Mouse (Mus musculus) forebrain, embryonic 10.5 days (tissue): ENCODE data around the gene Abcc10. TPM values are rescaled to one million over a fixed set of nuclear protein-coding genes. Genes with fewer than 3 reads are reported as not detected.

Experiments
- DNase-seq: peaks from one replicate; pipeline ENCODE4 v3.0.0-alpha.2; 2017; ENCODE audit warnings: low spot score; ENCODE audit errors: extremely low spot score
- H3K27ac ChIP-seq: fragments of 300-500 bp; sonication (generic); 2 replicates; pipeline ENCODE4 v1.5.1; 2016; ENCODE audit warnings: mild to moderate bottlenecking
- H3K27me3 ChIP-seq: fragments of 300-500 bp; sonication (generic); 2 replicates; pipeline ENCODE4 v1.6.1; 2016; ENCODE audit warnings: mild to moderate bottlenecking; ENCODE audit not compliant: poor library complexity, severe bottlenecking
- H3K36me3 ChIP-seq: fragments of 300-500 bp; sonication (generic); replicated peaks from 2 replicates; pipeline ENCODE4 v1.6.1; 2016; ENCODE audit warnings: mild to moderate bottlenecking, moderate library complexity
- H3K4me1 ChIP-seq: fragments of 300-500 bp; sonication (generic); 2 replicates; pipeline ENCODE4 v1.6.1; 2016
- H3K4me3 ChIP-seq: fragments of 300-500 bp; sonication (generic); 2 replicates; pipeline ENCODE4 v1.5.1; 2016; ENCODE audit warnings: mild to moderate bottlenecking, moderate library complexity
- H3K9me3 ChIP-seq: fragments of 300-500 bp; sonication (generic); 2 replicates; pipeline ENCODE4 v1.6.1; 2016; ENCODE audit warnings: mild to moderate bottlenecking, moderate library complexity
- WGBS: fragments of 180-500 bp; shearing (Covaris S2); methylation state at CpG from one replicate; pipeline ENCODE4 v1.1.7; 2016; 5-methylcytosine and 5-hydroxymethylcytosine counted together
- polyA plus RNA-seq: library from polyadenylated mRNA; unstranded; fragments of >200 nt; fragmentation: Nextera tagmentation; extraction: Ambion mirVana; gene quantifications from 2 replicates; pipeline ENCODE4 v1.2.1, GENCODE M21; 2016

Abcc10 gene
- polyA plus RNA-seq, 1 experiment from 2014 or later, result 5.8 TPM

DNA sequence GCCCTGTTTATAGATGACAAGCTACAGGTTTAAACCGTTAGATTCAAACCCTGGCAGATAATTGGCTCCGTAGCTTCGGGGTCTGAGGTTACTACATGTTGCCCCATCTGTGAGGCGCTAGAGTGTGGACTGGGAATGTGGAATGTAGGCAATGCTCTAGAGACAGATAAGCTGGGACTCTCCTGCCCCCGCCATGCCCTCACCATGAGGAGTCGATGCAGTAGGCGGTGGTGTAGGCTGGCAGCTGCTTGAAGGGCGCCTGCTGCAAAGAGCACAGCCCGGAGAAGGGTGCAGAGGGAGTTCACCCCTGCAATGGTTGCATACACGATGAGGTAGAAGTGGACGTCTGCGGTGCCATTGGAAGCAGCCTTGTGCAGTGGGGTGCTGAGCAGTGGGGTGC is 18.3 kb downstream of the Abcc10 start:
- H3K27ac ChIP-seq, result no peak overlapping the region
- WGBS, result 86% methylated on average over 12 of the region's 12 CpGs
- H3K27me3 ChIP-seq, result no peaks in the 10 kb centered on the region
- no peaks in the 10 kb centered on the region for H3K4me1 ChIP-seq
- DNase-seq, result no peak
- H3K9me3 ChIP-seq, result no peaks in the 10 kb centered on the region
- H3K36me3 ChIP-seq, result no peaks in the 10 kb centered on the region
- no peak overlapping the region for H3K4me3 ChIP-seq

DNA sequence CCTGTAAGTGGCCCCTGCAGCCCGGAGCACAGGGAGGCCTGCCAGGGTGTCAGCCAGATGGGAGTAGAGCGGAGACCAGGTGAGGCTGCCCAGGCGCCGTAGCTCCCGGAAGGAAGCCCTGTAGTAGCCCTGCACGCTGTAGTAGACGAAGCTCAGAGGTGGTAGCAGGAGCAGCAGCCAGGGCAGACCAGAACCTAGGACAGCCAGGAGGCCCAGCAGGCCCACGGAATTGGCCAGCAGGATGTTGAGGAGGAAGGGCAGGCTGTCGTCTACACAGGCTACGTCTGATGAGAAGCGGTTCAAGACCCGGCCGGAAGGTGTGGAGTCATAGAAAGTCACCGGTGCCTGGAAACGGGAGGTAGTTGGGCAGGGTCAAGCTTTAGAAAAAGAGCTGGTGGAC is 21.2 kb downstream of the Abcc10 start:
- DNase-seq, result no peak
- Histone ChIP-seq H3K36me3 (peaks cover 4% of the 10 kb centered on the region; the same call in 1 of the 2 replicates), H3K27me3 (no peaks in the 10 kb centered on the region; the same call in 1 of the 2 replicates), H3K9me3 (no peaks in the 10 kb centered on the region), H3K27ac (no peak overlapping the region), H3K4me1 (peaks cover 3% of the 10 kb centered on the region; the same call in 1 of the 2 replicates), H3K4me3 (no peak overlapping the region)
- WGBS, result 94% methylated on average over 15 of the region's 15 CpGs

DNA sequence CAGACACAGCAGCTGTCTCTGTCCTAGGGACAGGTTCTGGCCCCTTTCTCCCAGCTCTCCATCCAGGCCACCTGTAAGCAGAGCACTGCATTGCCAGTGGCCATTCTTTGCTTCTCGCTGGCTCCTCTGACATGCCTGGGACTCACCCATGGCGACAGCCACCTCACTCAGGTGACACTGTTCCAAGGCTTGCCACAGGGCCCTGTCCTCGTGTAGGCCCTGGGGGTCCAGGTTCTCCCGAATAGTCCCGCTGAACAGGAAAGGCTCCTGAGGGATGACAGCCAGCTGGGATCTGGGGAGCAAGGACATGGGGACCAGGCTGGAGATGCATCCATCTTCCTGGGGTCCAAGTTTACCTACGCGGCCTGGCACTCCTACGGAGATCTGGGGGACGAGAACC is 24.0 kb downstream of the Abcc10 start:
- no peak overlapping the region for H3K27ac ChIP-seq
- H3K4me3 ChIP-seq, result no peak overlapping the region
- H3K36me3 ChIP-seq, result peaks cover 4% of the 10 kb centered on the region; the same call in 1 of the 2 replicates
- peaks cover 18% of the 10 kb centered on the region for H3K27me3 ChIP-seq
- H3K4me1 ChIP-seq, result peaks cover 6% of the 10 kb centered on the region
- H3K9me3 ChIP-seq, result no peaks in the 10 kb centered on the region
- DNase-seq, result no peak
- WGBS, result 93% methylated on average over 9 of the region's 9 CpGs

DNA sequence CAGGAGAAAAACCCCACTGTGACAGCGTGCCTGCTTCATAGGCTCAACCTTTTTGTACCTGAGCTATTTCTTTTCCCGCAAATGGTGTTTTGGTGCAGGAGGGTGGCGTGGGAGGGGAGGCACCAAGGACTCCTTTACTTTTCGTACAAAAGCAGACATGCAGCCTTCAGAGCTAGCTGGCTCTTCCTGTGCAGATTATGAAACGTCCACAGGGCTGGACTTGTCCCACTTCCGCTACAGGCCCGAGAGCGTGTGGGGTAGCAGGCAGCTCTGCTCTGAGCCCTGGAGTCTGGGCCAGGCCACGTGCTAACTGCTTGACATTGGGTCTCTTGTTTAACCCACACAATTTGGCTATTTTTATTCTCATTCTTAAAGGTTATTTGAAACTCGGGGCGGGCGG is 26.3 kb downstream of the Abcc10 start:
- Histone ChIP-seq H3K27ac (no peak overlapping the region), H3K36me3 (peaks cover 4% of the 10 kb centered on the region; the same call in 1 of the 2 replicates), H3K4me3 (no peak overlapping the region), H3K27me3 (peaks cover 41% of the 10 kb centered on the region), H3K4me1 (peaks cover 29% of the 10 kb centered on the region), H3K9me3 (no peaks in the 10 kb centered on the region)
- 81% methylated on average over 12 of the region's 12 CpGs for WGBS
- DNase-seq, result no peak

DNA sequence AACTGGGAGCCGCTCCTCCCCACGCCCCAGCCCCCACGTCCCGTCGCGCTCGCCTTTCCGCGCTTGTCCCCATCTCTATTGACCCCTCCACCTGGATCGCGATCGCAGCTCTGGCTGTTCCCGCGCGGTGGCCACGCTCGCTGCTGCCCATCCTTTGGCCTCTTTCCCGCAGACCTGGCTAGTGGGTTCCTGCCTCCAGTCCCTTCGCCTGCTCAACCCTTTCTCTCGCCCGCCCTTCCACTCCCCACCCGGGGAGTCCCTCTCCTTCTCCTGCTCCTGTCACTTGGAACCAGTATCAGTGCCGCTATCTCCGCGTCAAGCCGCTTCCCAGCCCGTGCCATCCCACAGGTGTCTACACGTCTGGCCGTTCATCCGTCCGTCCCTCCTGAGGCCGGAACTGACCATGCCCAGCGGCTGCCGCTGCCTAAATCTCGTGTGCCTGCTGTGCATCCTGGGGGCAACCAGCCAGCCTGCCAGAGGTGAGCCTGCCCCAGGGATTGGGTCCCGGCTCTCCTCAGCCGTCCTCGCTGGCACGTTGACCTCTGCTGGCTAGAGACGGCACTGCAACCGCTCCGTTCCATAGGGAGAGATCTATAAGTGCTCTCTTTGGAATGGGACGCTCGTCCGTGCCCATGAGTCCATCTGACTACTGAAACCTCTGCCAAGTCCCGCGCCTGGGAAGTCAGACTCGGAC is 29.8 kb downstream of the Abcc10 start:
- DNase-seq, result peak; percentile 91
- peaks cover 26% of the 10 kb centered on the region for H3K4me1 ChIP-seq
- H3K27ac ChIP-seq, result peak overlapping the region; percentile 40; the same call in 1 of the 2 replicates
- no peaks in the 10 kb centered on the region for H3K36me3 ChIP-seq
- H3K9me3 ChIP-seq, result no peaks in the 10 kb centered on the region
- H3K4me3 ChIP-seq, result peak overlapping the region; percentile 68
- 1% methylated on average over 48 of the region's 48 CpGs for WGBS
- H3K27me3 ChIP-seq, result peaks cover 76% of the 10 kb centered on the region

DNA sequence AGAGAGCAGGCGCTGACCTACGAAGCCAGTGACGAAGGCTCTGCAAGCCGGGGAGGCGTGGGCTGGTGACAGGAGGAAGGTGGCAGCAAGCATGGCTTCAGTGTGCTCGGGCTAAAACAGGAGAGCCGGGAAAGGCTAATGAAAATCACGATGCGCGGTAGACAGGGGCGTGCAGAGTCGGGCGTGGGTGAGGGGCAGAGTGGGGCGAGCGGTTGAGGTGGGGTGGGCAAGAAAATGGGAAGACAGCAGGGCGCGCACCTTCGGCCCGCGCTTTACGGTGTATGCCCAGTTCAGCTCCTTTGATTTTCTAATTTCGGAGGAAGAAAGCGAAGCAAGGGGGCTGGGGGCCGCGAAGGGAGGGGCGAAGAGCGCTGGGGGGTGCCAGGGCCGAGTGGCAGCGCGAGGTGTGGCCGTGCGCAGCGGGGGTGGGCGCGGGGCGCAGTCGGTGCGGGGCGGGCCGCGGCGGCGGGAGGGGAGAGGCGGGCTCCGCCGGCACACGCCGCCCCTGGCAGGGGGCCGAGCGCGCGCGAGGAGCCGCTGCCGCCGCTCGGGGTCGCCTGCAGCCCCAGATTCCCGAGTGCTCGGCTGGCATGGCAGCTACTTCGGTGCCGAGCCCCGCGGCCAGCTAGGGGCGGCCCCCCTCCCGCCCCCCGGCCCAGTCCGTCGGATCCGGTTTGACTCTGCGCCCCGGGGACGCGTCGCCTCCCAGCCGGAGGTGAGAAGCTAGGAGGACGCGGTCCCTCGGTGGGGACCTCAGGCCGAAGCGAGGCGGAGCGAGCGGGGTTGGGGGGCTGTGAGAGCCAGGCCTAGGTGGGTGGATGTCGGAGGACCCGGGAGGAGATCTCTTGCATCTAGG is 30.6 kb downstream of the Abcc10 start, which contains the start of gene Dlk2:
Gene Dlk2, plus strand, starts transcription at position 58 of the 856 bp plus-strand sequence.
- peak within 1 kb of the TSS; percentile 68 for H3K4me3 ChIP-seq
- WGBS, result under 1% methylated on average over 63 of the region's 86 CpGs
- no peaks in the 10 kb centered on the region for H3K9me3 ChIP-seq
- H3K4me1 ChIP-seq, result peaks cover 26% of the 10 kb centered on the region
- H3K27ac ChIP-seq, result peak within 1 kb of the TSS; percentile 68
- DNase-seq, result peak; percentile 27
- no peaks in the 10 kb centered on the region for H3K36me3 ChIP-seq
- peaks cover 82% of the 10 kb centered on the region for H3K27me3 ChIP-seq

DNA sequence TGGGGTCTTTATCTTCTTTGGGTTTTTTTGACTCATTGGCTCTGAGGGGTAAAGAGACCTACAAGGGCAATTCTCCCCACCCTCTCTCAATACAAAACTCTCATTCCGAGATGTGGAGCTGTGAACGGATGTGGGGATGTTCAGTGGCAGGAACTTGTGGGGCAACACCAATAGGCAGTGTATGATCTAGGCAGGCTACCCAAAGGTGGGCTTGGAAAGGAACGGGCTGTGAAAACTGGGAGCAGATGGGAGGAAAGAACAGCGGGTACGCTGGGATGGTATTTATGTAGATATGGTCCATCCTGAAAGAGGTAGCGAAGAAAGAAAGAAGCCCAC is 31.2 kb downstream of the Abcc10 start:
- no peaks in the 10 kb centered on the region for H3K36me3 ChIP-seq
- peaks cover 82% of the 10 kb centered on the region for H3K27me3 ChIP-seq
- peaks cover 26% of the 10 kb centered on the region for H3K4me1 ChIP-seq
- no peak for DNase-seq
- WGBS, result 11% methylated on average over 6 of the region's 6 CpGs
- peak overlapping the region; percentile 68; the same call in 1 of the 2 replicates for H3K27ac ChIP-seq
- H3K4me3 ChIP-seq, result peak overlapping the region; percentile 68
- no peaks in the 10 kb centered on the region for H3K9me3 ChIP-seq

DNA sequence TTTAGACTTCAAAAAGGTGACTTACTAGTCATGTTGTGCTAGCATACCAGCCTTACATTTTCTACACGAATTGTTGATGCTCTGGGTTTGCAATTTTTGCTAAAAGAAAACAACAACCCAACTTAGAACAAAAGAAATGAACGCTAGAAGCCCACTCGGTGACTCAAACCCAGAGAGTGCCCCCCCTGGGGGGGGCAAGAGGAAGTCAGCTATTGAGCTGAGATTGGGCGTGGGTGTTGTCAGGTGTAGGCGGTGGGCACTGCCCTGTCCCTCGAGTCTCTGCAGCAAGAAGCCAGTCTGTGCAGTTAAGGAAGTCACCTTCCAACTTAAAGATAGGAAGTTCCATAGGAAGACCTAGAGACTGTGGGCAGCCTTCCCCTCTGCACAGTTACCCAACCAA is 31.6 kb downstream of the Abcc10 start:
- peaks cover 82% of the 10 kb centered on the region for H3K27me3 ChIP-seq
- DNase-seq, result no peak
- H3K4me1 ChIP-seq, result peaks cover 26% of the 10 kb centered on the region
- no peaks in the 10 kb centered on the region for H3K9me3 ChIP-seq
- no peaks in the 10 kb centered on the region for H3K36me3 ChIP-seq
- no peak overlapping the region for H3K27ac ChIP-seq
- H3K4me3 ChIP-seq, result no peak overlapping the region
- 55% methylated on average over 6 of the region's 6 CpGs for WGBS

DNA sequence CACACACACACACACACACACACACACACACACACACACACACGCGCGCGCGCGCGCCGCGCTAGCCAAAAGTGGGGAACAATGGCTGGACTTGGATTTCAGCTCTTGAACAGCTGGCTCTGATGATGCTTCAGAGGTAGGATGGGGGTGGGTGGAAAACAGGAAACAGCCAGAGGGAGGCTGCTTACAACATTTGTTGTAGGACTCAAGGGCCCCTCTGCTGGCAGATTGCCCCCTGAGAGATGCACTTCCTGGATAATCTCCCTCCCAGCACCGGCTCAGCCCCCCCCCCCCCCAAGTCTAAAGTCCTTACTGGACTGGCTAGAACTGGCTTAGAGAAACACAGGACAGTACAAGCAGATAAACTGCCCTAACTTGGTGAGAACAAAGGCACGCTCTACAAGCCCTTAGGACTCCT is 40.5 kb downstream of the Abcc10 start:
- Histone ChIP-seq H3K27me3 (no peaks in the 10 kb centered on the region), H3K4me3 (no peak overlapping the region), H3K9me3 (no peaks in the 10 kb centered on the region), H3K27ac (peak overlapping the region; percentile 56), H3K36me3 (no peaks in the 10 kb centered on the region), H3K4me1 (peaks cover 23% of the 10 kb centered on the region)
- WGBS, result 56% methylated on average over 11 of the region's 11 CpGs
- no peak for DNase-seq

DNA sequence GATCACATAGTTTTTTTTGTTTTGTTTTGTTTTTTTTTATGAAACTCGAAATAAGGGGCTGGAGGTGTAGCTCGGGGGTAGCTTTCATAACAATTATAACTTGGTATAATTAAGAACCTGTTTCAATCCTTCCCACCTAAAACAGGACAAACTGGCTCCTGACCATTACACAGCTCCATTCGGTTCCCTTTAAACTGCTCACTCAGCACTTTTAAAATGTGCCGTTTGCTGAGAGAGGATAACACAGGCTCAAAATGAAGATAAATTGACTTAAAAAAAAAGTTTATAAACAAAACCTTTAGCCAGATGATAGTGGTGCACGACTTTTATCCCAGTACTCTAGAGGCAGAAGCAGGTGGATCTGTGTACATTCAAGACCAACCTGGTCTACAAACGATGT is 42.7 kb downstream of the Abcc10 start:
- no peak for DNase-seq
- Histone ChIP-seq H3K27me3 (no peaks in the 10 kb centered on the region), H3K27ac (no peak overlapping the region), H3K4me3 (no peak overlapping the region), H3K9me3 (no peaks in the 10 kb centered on the region), H3K36me3 (peaks cover 6% of the 10 kb centered on the region), H3K4me1 (peaks cover 42% of the 10 kb centered on the region)
- WGBS, result 80% methylated on average over 6 of the region's 6 CpGs

DNA sequence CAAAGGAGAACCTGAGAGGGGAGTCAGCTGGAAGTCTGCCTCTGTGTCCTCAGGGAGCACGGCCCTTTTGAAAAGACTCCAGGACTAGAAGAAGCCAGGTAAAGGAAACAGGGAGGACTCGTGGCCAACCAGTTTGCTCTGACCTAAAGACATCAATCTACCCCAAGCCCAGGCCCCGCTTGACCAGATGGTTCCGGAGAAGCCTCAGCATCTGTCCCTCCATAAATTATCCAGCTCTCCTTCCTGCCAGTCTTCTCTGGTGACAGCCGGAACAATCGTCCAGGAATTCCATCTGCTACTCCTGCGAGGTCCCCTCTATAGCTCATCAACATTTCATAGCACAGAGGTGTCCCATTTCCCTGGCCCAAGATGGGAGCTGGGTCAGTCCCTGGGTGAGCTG is 43.5 kb downstream of the Abcc10 start:
- WGBS, result 70% methylated on average over 7 of the region's 7 CpGs
- no peak for DNase-seq
- no peak overlapping the region for H3K4me3 ChIP-seq
- peaks cover 42% of the 10 kb centered on the region for H3K4me1 ChIP-seq
- H3K36me3 ChIP-seq, result peaks cover 13% of the 10 kb centered on the region
- H3K27ac ChIP-seq, result no peak overlapping the region
- no peaks in the 10 kb centered on the region for H3K27me3 ChIP-seq
- H3K9me3 ChIP-seq, result no peaks in the 10 kb centered on the region

DNA sequence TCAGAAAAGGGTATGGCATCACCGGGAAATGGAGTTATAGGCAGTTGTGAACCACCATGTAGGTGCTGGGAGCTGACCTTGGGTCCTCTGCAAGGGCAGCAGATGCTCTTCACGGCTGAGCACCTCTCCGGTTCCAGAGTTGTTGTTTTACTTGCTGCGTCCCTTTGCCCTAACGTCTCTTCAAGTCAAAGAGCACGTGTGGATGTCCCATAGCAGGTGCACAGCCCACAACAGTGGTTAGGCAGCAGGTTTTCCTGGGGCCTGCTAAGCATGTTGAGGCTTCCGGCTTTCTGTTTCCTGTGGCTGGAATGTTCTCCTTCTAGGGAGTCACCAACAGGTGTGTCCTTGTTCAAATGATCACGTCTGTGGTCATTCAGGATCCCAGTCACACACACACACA is 44.2 kb downstream of the Abcc10 start:
- Histone ChIP-seq H3K4me3 (no peak overlapping the region), H3K27ac (no peak overlapping the region), H3K27me3 (no peaks in the 10 kb centered on the region), H3K4me1 (peaks cover 42% of the 10 kb centered on the region), H3K9me3 (no peaks in the 10 kb centered on the region), H3K36me3 (peaks cover 21% of the 10 kb centered on the region)
- WGBS, result 93% methylated on average over 8 of the region's 8 CpGs
- no peak for DNase-seq

DNA sequence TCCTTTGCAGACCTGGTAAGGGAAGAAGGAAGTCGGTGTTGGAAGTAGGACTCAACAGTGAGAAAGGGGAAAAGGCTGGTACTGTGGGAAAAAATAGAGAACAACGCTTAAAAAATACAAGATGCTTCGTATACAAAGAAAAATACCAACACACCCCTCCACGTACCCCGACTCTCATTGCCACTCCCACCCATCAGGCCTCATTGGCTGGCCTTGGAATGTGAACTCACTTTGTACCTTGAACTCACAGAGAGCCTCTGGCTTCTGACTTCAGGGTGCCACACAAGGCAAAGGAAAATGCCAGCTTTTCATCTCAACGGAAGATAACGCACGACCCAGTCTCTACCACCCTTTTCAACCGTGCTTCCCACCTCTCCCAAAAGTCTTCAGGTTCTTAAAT is 45.0 kb downstream of the Abcc10 start:
- 20% methylated on average over 9 of the region's 9 CpGs for WGBS
- Histone ChIP-seq H3K4me3 (peak overlapping the region; percentile 90), H3K27me3 (no peaks in the 10 kb centered on the region), H3K4me1 (peaks cover 45% of the 10 kb centered on the region), H3K36me3 (peaks cover 29% of the 10 kb centered on the region), H3K27ac (peak overlapping the region; percentile 90), H3K9me3 (no peaks in the 10 kb centered on the region)
- DNase-seq, result no peak
